Mouse (Mus musculus) neural tube, embryonic 15.5 days (tissue): Measurements from ENCODE around the gene AU022252. TPM values are rescaled to one million over a fixed set of nuclear protein-coding genes. Genes with fewer than 3 reads are reported as not detected.
"Not testable (repeated sequence)": the region's sequence is repeated elsewhere in the genome, so short reads cannot be mapped to it uniquely, and the experiment has no call there.

ENCODE experiments used
- ATAC-seq: fragments of 200-750 bp; cut with Nextera tagmentation; 2 replicates; pipeline ENCODE4 v1.8.0; 2017; ENCODE audit warnings: mild to moderate bottlenecking, moderate TSS enrichment, moderate library complexity; ENCODE audit not compliant: low FRiP score
- H3K27ac ChIP-seq: fragments of 300-500 bp; sonication (generic); replicated peaks from 2 replicates; pipeline ENCODE4 v1.5.1; 2015; ENCODE audit warnings: mild to moderate bottlenecking, inconsistent platforms
- H3K27me3 ChIP-seq: fragments of 300-500 bp; sonication (generic); replicated peaks from 2 replicates; pipeline ENCODE4 v1.6.1; 2015; ENCODE audit warnings: inconsistent platforms
- H3K36me3 ChIP-seq: fragments of 300-500 bp; sonication (generic); 2 replicates; pipeline ENCODE4 v1.6.1; 2015; ENCODE audit warnings: inconsistent platforms
- H3K4me1 ChIP-seq: fragments of 300-500 bp; sonication (generic); 2 replicates; pipeline ENCODE4 v1.6.1; 2015; ENCODE audit warnings: inconsistent platforms
- H3K4me2 ChIP-seq: fragments of 300-500 bp; sonication (generic); 2 replicates; pipeline ENCODE4 v1.6.1; 2015; ENCODE audit warnings: inconsistent platforms, mild to moderate bottlenecking, moderate library complexity
- H3K4me3 ChIP-seq: fragments of 300-500 bp; sonication (generic); replicated peaks from 2 replicates; pipeline ENCODE4 v1.5.1; 2015; ENCODE audit warnings: mild to moderate bottlenecking, inconsistent platforms
- H3K9ac ChIP-seq: fragments of 300-500 bp; sonication (generic); replicated peaks from 2 replicates; pipeline ENCODE4 v1.6.1; 2015; ENCODE audit warnings: mild to moderate bottlenecking, inconsistent platforms
- H3K9me3 ChIP-seq: fragments of 300-500 bp; sonication (generic); replicated peaks from 2 replicates; pipeline ENCODE4 v1.6.1; 2016; ENCODE audit warnings: inconsistent platforms
- WGBS: fragments of 180-500 bp; shearing (Covaris S2); methylation state at CpG from one replicate; pipeline ENCODE4 v1.1.7; 2015; ENCODE audit warnings: mixed read lengths; 5-methylcytosine and 5-hydroxymethylcytosine counted together
- polyA plus RNA-seq: library from polyadenylated mRNA; unstranded; fragments of >200 nt; fragmentation: Nextera tagmentation; extraction: Ambion mirVana; gene quantifications from 2 replicates; pipeline ENCODE4 v1.2.1, GENCODE M21; 2015

AU022252 gene
- polyA plus RNA-seq: 26.0 and 29.2 TPM in 2 replicates

DNA sequence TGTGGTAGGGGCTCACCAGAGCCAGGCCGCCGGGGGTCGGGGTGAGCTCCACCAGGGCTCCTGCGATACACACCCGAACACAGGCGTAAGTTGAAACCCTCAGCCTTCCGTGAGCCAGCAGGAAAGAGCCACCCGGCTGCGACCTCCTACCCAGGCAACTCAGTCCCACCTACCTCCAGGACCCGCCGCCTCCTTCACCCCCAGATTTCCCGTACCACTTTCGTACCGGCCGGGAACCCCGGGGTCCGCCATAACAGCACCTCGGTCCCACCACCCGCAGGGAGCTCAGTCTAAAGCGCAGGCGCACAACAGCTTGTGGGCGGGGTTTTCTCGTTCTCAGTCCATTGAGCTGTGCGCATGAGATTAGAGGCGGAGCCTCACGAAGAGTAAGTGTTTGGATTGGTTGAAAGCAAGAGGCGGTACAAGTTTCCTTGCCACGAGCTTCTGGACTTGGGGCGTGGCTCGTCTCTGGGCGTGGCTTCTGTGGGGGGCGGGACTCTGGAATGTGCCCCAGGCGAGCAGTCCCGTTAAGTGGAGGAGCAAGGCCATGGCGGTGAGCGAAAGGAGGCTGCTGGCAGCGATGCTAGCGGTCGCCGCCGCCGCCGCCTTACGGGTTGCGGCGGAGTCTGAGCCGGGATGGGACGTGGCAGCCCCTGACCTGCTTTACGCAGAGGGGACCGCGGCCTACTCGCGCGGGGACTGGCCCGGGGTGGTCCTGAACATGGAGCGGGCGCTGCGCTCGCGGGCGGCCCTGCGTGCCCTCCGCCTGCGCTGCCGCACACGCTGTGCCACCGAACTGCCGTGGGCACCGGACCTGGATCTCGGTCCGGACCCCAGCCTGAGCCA, at the start of gene AU022252, which contains the start of gene P3h1:
Gene AU022252, minus strand, starts transcription at position 303 of the 846 bp plus-strand sequence.
Gene P3h1, plus strand, starts transcription at position 506 of the 846 bp plus-strand sequence.
- Histone ChIP-seq H3K4me2 (peak within 1 kb of the TSS; percentile 76), H3K9me3 (no peaks in the 10 kb centered on the region), H3K36me3 (peaks cover 19% of the 10 kb centered on the region), H3K27me3 (no peaks in the 10 kb centered on the region), H3K4me1 (peaks cover 19% of the 10 kb centered on the region), H3K4me3 (peak within 1 kb of the TSS; percentile 87), H3K9ac (peak within 1 kb of the TSS; percentile 72), H3K27ac (peak within 1 kb of the TSS; percentile 81)
- peak; percentile 98 for ATAC-seq
- WGBS: under 1% methylated on average over 61 of the region's 71 CpGs

- H3K4me1 ChIP-seq, H3K27ac ChIP-seq, H3K9me3 ChIP-seq, H3K4me2 ChIP-seq, H3K4me3 ChIP-seq, ATAC-seq, H3K27me3 ChIP-seq, H3K9ac ChIP-seq: not testable (repeated sequence)
- 87% methylated on average over 15 of the region's 15 CpGs for WGBS
- H3K36me3 ChIP-seq: peaks cover 80% of the 10 kb centered on the region
Measured at GRCm38 (mm10) chr4:119278784-119279183, 46.3 kb upstream of the AU022252 start.

DNA sequence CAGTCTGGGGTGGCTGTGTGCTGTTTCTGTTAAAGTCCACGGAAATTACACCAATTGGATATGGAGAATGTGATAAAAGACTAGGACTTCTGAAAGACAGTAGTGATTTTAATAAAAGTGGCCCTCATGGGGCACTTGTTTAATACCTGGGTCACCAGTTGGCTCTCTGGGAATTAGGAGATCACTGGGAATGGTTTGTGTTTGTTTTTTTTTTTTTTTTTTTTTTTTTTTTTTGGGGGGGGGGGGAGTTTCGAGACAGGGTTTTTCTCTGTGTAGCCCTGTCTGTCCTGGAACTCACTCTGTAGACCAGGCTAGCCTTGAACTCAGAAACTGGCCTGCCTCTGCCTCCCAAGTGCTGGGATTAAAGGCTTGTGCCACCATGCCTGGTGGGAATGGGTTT, 43.2 kb upstream of the AU022252 start:
- H3K27me3 ChIP-seq: no peaks in the 10 kb centered on the region
- H3K9me3 ChIP-seq: no peaks in the 10 kb centered on the region
- no peak overlapping the region for H3K9ac ChIP-seq
- H3K27ac ChIP-seq: no peak overlapping the region
- H3K4me3 ChIP-seq: no peak overlapping the region
- peaks cover 85% of the 10 kb centered on the region for H3K36me3 ChIP-seq
- WGBS: 91% methylated on average over 2 of the region's 2 CpGs
- ATAC-seq: no peak
- H3K4me1 ChIP-seq: no peaks in the 10 kb centered on the region
- no peak overlapping the region for H3K4me2 ChIP-seq

- Histone ChIP-seq H3K36me3 (peaks cover 85% of the 10 kb centered on the region), H3K4me1 (no peaks in the 10 kb centered on the region), H3K27ac (no peak overlapping the region), H3K4me2 (no peak overlapping the region), H3K4me3 (no peak overlapping the region), H3K9ac (no peak overlapping the region), H3K27me3 (no peaks in the 10 kb centered on the region), H3K9me3 (no peaks in the 10 kb centered on the region)
- WGBS: 93% methylated on average over 2 of the region's 2 CpGs
- no peak for ATAC-seq
Measured at GRCm38 (mm10) chr4:119275226-119275625, 42.7 kb upstream of the AU022252 start.

- Histone ChIP-seq H3K4me1 (no peaks in the 10 kb centered on the region), H3K4me2 (no peak overlapping the region), H3K4me3 (no peak overlapping the region), H3K9me3 (no peaks in the 10 kb centered on the region), H3K9ac (no peak overlapping the region), H3K27ac (no peak overlapping the region), H3K36me3 (peaks cover 85% of the 10 kb centered on the region), H3K27me3 (no peaks in the 10 kb centered on the region)
- ATAC-seq: no peak
- WGBS: 87% methylated on average over 1 of the region's 1 CpGs
Measured at GRCm38 (mm10) chr4:119274627-119275026, 42.1 kb upstream of the AU022252 start.

GRCm38 (mm10) chr4:119266606-119267005, 34.1 kb upstream of the AU022252 start:
- 82% methylated on average over 13 of the region's 13 CpGs for WGBS
- H3K4me3 ChIP-seq: no peak overlapping the region
- no peak overlapping the region for H3K9ac ChIP-seq
- H3K4me1 ChIP-seq: no peaks in the 10 kb centered on the region
- H3K4me2 ChIP-seq: no peak overlapping the region
- no peaks in the 10 kb centered on the region for H3K9me3 ChIP-seq
- peaks cover 19% of the 10 kb centered on the region for H3K36me3 ChIP-seq
- no peaks in the 10 kb centered on the region for H3K27me3 ChIP-seq
- no peak for ATAC-seq
- no peak overlapping the region for H3K27ac ChIP-seq

DNA sequence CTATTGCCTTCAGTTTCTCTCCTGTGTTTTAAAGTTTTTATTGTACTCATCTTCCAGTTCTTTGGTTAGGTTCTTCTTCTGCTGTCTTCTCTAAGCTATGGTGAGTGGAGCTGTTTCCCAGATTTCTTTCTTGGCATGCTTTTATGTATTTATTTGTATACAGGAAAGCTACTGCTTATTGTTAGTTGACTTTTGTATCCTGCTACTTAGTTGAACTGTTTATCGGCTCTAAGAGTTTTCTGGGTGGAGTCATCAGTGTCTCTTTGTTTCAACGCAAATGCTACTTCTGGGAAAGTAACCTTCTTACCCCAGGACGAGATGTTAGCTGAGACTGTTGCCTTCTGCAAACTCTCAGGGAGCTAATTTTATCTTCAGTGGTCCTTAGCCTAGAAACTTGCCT, 30.9 kb upstream of the AU022252 start:
- Histone ChIP-seq H3K4me1 (no peaks in the 10 kb centered on the region), H3K27ac (no peak overlapping the region), H3K27me3 (no peaks in the 10 kb centered on the region), H3K36me3 (no peaks in the 10 kb centered on the region), H3K4me2 (no peak overlapping the region), H3K9me3 (no peaks in the 10 kb centered on the region), H3K9ac (no peak overlapping the region), H3K4me3 (no peak overlapping the region)
- no peak for ATAC-seq
- WGBS: 78% methylated on average over 3 of the region's 3 CpGs

GRCm38 (mm10) chr4:119262483-119262882, 30.0 kb upstream of the AU022252 start:
- no peaks in the 10 kb centered on the region for H3K4me1 ChIP-seq
- H3K9me3 ChIP-seq: no peaks in the 10 kb centered on the region
- no peak overlapping the region for H3K27ac ChIP-seq
- whole genome bisulfite sequencing: 89% methylated on average over 5 of the region's 5 CpGs
- no peak overlapping the region for H3K4me2 ChIP-seq
- no peak overlapping the region for H3K4me3 ChIP-seq
- no peaks in the 10 kb centered on the region for H3K27me3 ChIP-seq
- no peak overlapping the region for H3K9ac ChIP-seq
- no peaks in the 10 kb centered on the region for H3K36me3 ChIP-seq
- ATAC-seq: no peak

GRCm38 (mm10) chr4:119261087-119261713, 28.7 kb upstream of the AU022252 start:
- no peak overlapping the region for H3K4me3 ChIP-seq
- no peak overlapping the region for H3K4me2 ChIP-seq
- H3K9ac ChIP-seq: no peak overlapping the region
- 74% methylated on average over 7 of the region's 7 CpGs for WGBS
- no peaks in the 10 kb centered on the region for H3K4me1 ChIP-seq
- no peaks in the 10 kb centered on the region for H3K36me3 ChIP-seq
- H3K27me3 ChIP-seq: no peaks in the 10 kb centered on the region
- H3K9me3 ChIP-seq: no peaks in the 10 kb centered on the region
- no peak for ATAC-seq
- no peak overlapping the region for H3K27ac ChIP-seq

- Histone ChIP-seq H3K9ac (no peak overlapping the region), H3K27me3 (no peaks in the 10 kb centered on the region), H3K4me2 (no peak overlapping the region), H3K4me1 (peaks cover under 1% of the 10 kb centered on the region; the same call in 1 of the 2 replicates), H3K4me3 (no peak overlapping the region), H3K36me3 (no peaks in the 10 kb centered on the region), H3K27ac (no peak overlapping the region), H3K9me3 (no peaks in the 10 kb centered on the region)
- no peak for ATAC-seq
- 87% methylated on average over 15 of the region's 15 CpGs for WGBS
Measured at GRCm38 (mm10) chr4:119259344-119260254, 27.1 kb upstream of the AU022252 start.

DNA sequence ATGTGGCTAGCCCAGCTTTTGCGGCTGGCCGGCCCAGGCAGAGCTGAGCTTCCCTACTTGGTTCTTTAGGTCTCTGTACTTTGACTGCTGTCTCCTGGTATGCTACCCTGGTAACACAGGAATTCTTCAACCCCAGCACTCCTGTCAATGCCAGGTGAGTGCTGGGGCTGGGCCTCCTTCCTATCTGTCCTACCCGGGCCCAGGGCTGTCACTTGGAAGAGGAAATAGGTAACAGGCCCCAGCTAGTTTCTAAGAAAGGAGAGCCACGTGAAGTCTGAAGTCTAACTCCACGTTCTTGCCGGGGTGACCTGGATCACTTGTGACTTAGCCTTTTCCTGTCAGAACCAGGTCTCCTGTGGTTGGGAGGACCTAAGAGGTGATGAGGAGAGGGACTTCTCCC, 24.6 kb upstream of the AU022252 start:
- H3K27ac ChIP-seq: no peak overlapping the region
- H3K36me3 ChIP-seq: no peaks in the 10 kb centered on the region
- no peaks in the 10 kb centered on the region for H3K9me3 ChIP-seq
- WGBS: 78% methylated on average over 6 of the region's 6 CpGs
- no peak overlapping the region for H3K9ac ChIP-seq
- H3K4me3 ChIP-seq: no peak overlapping the region
- no peak for ATAC-seq
- H3K27me3 ChIP-seq: no peaks in the 10 kb centered on the region
- peaks cover 10% of the 10 kb centered on the region for H3K4me1 ChIP-seq
- no peak overlapping the region for H3K4me2 ChIP-seq
